Mouse (Mus musculus) liver, embryonic 14.5 days (tissue): ENCODE measurements at regions not wholly inside any gene's neighbourhood (a gene's known extent, or its start where the extent isn't known, plus 50 kb on each side); places are given as distances from the start of the nearest gene placed in this dataset.

Experiments
- ATAC-seq: fragments of 200-750 bp; cut with Nextera tagmentation; 2 replicates; pipeline ENCODE4 v1.8.0; 2017; ENCODE audit warnings: moderate number of reproducible peaks, mild to moderate bottlenecking, moderate library complexity; ENCODE audit not compliant: insufficient read depth
- DNase-seq, 3 experiments: peaks; one replicate each; pipeline ENCODE4 v3.0.0-alpha.2; 2012 to 2013; ENCODE audit warnings: low read depth in 3 of 3, low spot score in 3 of 3
- H3K27ac ChIP-seq: fragments of 300-500 bp; sonication (generic); 2 replicates; pipeline ENCODE4 v1.5.1; 2014; ENCODE audit warnings: moderate library complexity, mild to moderate bottlenecking, control low read depth, inconsistent platforms
- H3K27me3 ChIP-seq: fragments of 300-500 bp; sonication (generic); 2 replicates; pipeline ENCODE4 v1.6.1; 2014; ENCODE audit warnings: mild to moderate bottlenecking, low read length, moderate library complexity; ENCODE audit not compliant: control insufficient read depth, insufficient read depth
- H3K36me3 ChIP-seq: fragments of 300-500 bp; sonication (generic); replicated peaks from 2 replicates; pipeline ENCODE4 v1.6.1; 2014; ENCODE audit warnings: low read depth; ENCODE audit not compliant: control insufficient read depth, insufficient read depth
- H3K4me1 ChIP-seq, 2 experiments: fragments of 200-500 bp in 1 of 2; fragments of 300-500 bp in 1 of 2; sonication (generic) in 1 of 2; replicated peaks; 2 replicates each; pipeline ENCODE4 v1.6.1; 2012 to 2014; ENCODE audit warnings: antibody characterized with exemption in 1 of 2, inconsistent platforms in 1 of 2, low read length in 1 of 2; ENCODE audit not compliant: control insufficient read depth in 2 of 2, insufficient read depth in 2 of 2
- H3K4me2 ChIP-seq: fragments of 300-500 bp; sonication (generic); 2 replicates; pipeline ENCODE4 v1.6.1; 2014; ENCODE audit warnings: low read depth, mild to moderate bottlenecking, control low read depth, moderate library complexity
- H3K4me3 ChIP-seq, 2 experiments: fragments of 200-500 bp in 1 of 2; fragments of 300-500 bp in 1 of 2; sonication (generic) in 1 of 2; 2 replicates each; pipeline ENCODE4 v1.5.1; 2012 to 2014; ENCODE audit warnings: low read depth in 2 of 2, low read length in 2 of 2, mild to moderate bottlenecking in 2 of 2, control low read depth in 1 of 2, inconsistent platforms in 1 of 2, moderate library complexity in 1 of 2; ENCODE audit not compliant: insufficient read depth in 1 of 2
- H3K9ac ChIP-seq: fragments of 300-500 bp; sonication (generic); replicated peaks from 2 replicates; pipeline ENCODE4 v1.6.1; 2014; ENCODE audit warnings: mild to moderate bottlenecking, control low read depth, moderate library complexity
- H3K9me3 ChIP-seq: fragments of 300-500 bp; sonication (generic); 2 replicates; pipeline ENCODE4 v1.6.1; 2016; ENCODE audit warnings: low read length, mixed read lengths; ENCODE audit not compliant: control insufficient read depth
- CTCF ChIP-seq: IDR thresholded peaks from 2 replicates; pipeline ENCODE4 v1.5.1; 2016; ENCODE audit warnings: antibody characterized with exemption, low read depth, control low read depth
- EP300 ChIP-seq: IDR thresholded peaks from 2 replicates; pipeline ENCODE4 v1.6.1; 2016; ENCODE audit warnings: antibody characterized with exemption, low read depth
- WGBS: fragments of 180-500 bp; shearing (Covaris S2); extraction: QIAGEN DNeasy Blood & Tissue Kit; methylation state at CpG from one replicate; pipeline ENCODE4 v1.1.7; 2014; ENCODE audit not compliant: insufficient replicate concordance; 5-methylcytosine and 5-hydroxymethylcytosine counted together

- 69% methylated on average over 1 of the region's 1 CpGs for WGBS
- Histone ChIP-seq H3K27me3 (no peaks in the 10 kb centered on the region), H3K27ac (no peak overlapping the region), H3K9ac (no peak overlapping the region), H3K36me3 (no peaks in the 10 kb centered on the region), H3K4me2 (no peak overlapping the region), H3K9me3 (no peaks in the 10 kb centered on the region), H3K4me3 (no peak overlapping the region), H3K4me1 (peaks cover 0 to 13% of the 10 kb centered on the region in 2 experiments; a peak in 2 of 4 replicates)
- ATAC-seq (no peak), DNase-seq (no peak)
- TF ChIP-seq CTCF (no peak), EP300 (no peak)
Observed at GRCm38 (mm10) chr2:173379736-173380135, 103.4 kb upstream of the Pmepa1 start.

GRCm38 (mm10) chr2:173380341-173380761 lies 104.0 kb upstream of the Pmepa1 start:
- H3K9me3 ChIP-seq: no peaks in the 10 kb centered on the region
- H3K27ac ChIP-seq: no peak overlapping the region
- H3K27me3 ChIP-seq: no peaks in the 10 kb centered on the region
- WGBS: 11% methylated on average over 3 of the region's 3 CpGs
- peaks cover 0 to 13% of the 10 kb centered on the region in 2 experiments; a peak in 2 of 4 replicates for H3K4me1 ChIP-seq
- H3K4me2 ChIP-seq: no peak overlapping the region
- DNase-seq (no peak), ATAC-seq (no peak)
- no peaks in the 10 kb centered on the region for H3K36me3 ChIP-seq
- TF ChIP-seq CTCF: no peak
- TF ChIP-seq EP300: no peak
- H3K9ac ChIP-seq: no peak overlapping the region
- H3K4me3 ChIP-seq: no peak overlapping the region

GRCm38 (mm10) chr2:173382176-173382813 lies 106.0 kb upstream of the Pmepa1 start:
- Histone ChIP-seq H3K9me3 (no peaks in the 10 kb centered on the region), H3K9ac (no peak overlapping the region), H3K4me2 (no peak overlapping the region), H3K4me3 (no peak overlapping the region), H3K27ac (no peak overlapping the region), H3K36me3 (no peaks in the 10 kb centered on the region), H3K4me1 (peaks cover 0 to 13% of the 10 kb centered on the region in 2 experiments; a peak in 2 of 4 replicates), H3K27me3 (no peaks in the 10 kb centered on the region)
- TF ChIP-seq CTCF (no peak), EP300 (no peak)
- no peak for DNase-seq
- WGBS: 33% methylated on average over 7 of the region's 7 CpGs
- ATAC-seq: no peak

- no peak for DNase-seq
- Histone ChIP-seq H3K27ac (no peak overlapping the region), H3K4me3 (no peak overlapping the region), H3K27me3 (no peaks in the 10 kb centered on the region), H3K4me1 (peaks cover 0 to 8% of the 10 kb centered on the region in 2 experiments; a peak in 1 of 4 replicates), H3K9ac (no peak overlapping the region), H3K4me2 (no peak overlapping the region), H3K9me3 (no peaks in the 10 kb centered on the region), H3K36me3 (no peaks in the 10 kb centered on the region)
- ATAC-seq: no peak
- 56% methylated on average over 8 of the region's 8 CpGs for WGBS
- TF ChIP-seq EP300 (no peak), CTCF (no peak)
Observed at GRCm38 (mm10) chr2:173384935-173385586, 108.7 kb upstream of the Pmepa1 start.

GRCm38 (mm10) chr2:173385722-173386141 lies 109.4 kb upstream of the Pmepa1 start:
- H3K36me3 ChIP-seq: no peaks in the 10 kb centered on the region
- WGBS: 40% methylated on average over 9 of the region's 9 CpGs
- no peak for DNase-seq

More at GRCm38 (mm10) chr2:173385722-173386141, 109.4 kb upstream of the Pmepa1 start:
- peaks cover 0 to 6% of the 10 kb centered on the region in 2 experiments; a peak in 1 of 4 replicates for H3K4me1 ChIP-seq
- no peak for ATAC-seq
- no peak for TF ChIP-seq EP300
- no peak for TF ChIP-seq CTCF
- no peaks in the 10 kb centered on the region for H3K27me3 ChIP-seq
- no peak overlapping the region for H3K9ac ChIP-seq
- no peaks in the 10 kb centered on the region for H3K9me3 ChIP-seq
- H3K4me3 ChIP-seq: no peak overlapping the region
- no peak overlapping the region for H3K27ac ChIP-seq
- no peak overlapping the region for H3K4me2 ChIP-seq
